Mouse (Mus musculus): ENCODE measurements around the gene Stk40.
"Not testable (repeated sequence)": the region's sequence is repeated elsewhere in the genome, so short reads cannot be mapped to it uniquely, and the experiment has no call there.

Gene Stk40

GRCm38 (mm10) chr4:126103590-126104068 is at the start of gene Stk40:
Gene Stk40 (plus strand): TSS chr4:126103957.
- in situ Hi-C loops (cut with MboI; ENCODE audit: low sequenced_read_pairs) = no loop called here

- in situ Hi-C loops (cut with MboI; ENCODE audit: low sequenced_read_pairs) = no loop called here
Observed at GRCm38 (mm10) chr4:126057207-126058133, 46.3 kb upstream of the Stk40 start.

- in situ Hi-C loops (cut with MboI; ENCODE audit: low sequenced_read_pairs) = no loop called here
Observed at GRCm38 (mm10) chr4:126058134-126058996, 45.4 kb upstream of the Stk40 start, which contains the start of gene Oscp1. Gene Oscp1 (plus strand): TSS chr4:126058565.

GRCm38 (mm10) chr4:126058997-126059362 is 44.8 kb upstream of the Stk40 start:
- in situ Hi-C loops (cut with MboI; ENCODE audit: low sequenced_read_pairs) = no loop called here

- in situ Hi-C loops (cut with MboI; ENCODE audit: low sequenced_read_pairs) = no loop called here
Observed at GRCm38 (mm10) chr4:126062856-126063255, 40.9 kb upstream of the Stk40 start.

- in situ Hi-C loops (cut with MboI; ENCODE audit: low sequenced_read_pairs) = no loop called here
Observed at GRCm38 (mm10) chr4:126065241-126065640, 38.5 kb upstream of the Stk40 start.

GRCm38 (mm10) chr4:126067401-126068077 is 36.2 kb upstream of the Stk40 start:
- in situ Hi-C loops (cut with MboI; ENCODE audit: low sequenced_read_pairs) = no loop called here

GRCm38 (mm10) chr4:126068842-126069241 is 34.9 kb upstream of the Stk40 start:
- in situ Hi-C loops (cut with MboI; ENCODE audit: low sequenced_read_pairs) = no loop called here

GRCm38 (mm10) chr4:126077833-126078232 is 25.9 kb upstream of the Stk40 start:
- in situ Hi-C loops (cut with MboI; ENCODE audit: low sequenced_read_pairs) = no loop called here

- in situ Hi-C loops (cut with MboI; ENCODE audit: low sequenced_read_pairs) = no loop called here
Observed at GRCm38 (mm10) chr4:126079266-126079665, 24.5 kb upstream of the Stk40 start.

GRCm38 (mm10) chr4:126081601-126082000 is 22.2 kb upstream of the Stk40 start:
- in situ Hi-C loops (cut with MboI; ENCODE audit: low sequenced_read_pairs) = no loop called here

GRCm38 (mm10) chr4:126083021-126083420 is 20.7 kb upstream of the Stk40 start:
- in situ Hi-C loops (cut with MboI; ENCODE audit: low sequenced_read_pairs) = no loop called here

- in situ Hi-C loops (cut with MboI; ENCODE audit: low sequenced_read_pairs) = no loop called here
Observed at GRCm38 (mm10) chr4:126084382-126084781, 19.4 kb upstream of the Stk40 start.

- in situ Hi-C loops (cut with MboI; ENCODE audit: low sequenced_read_pairs) = no loop called here
Observed at GRCm38 (mm10) chr4:126085996-126086576, 17.7 kb upstream of the Stk40 start.

GRCm38 (mm10) chr4:126090101-126090847 is 13.5 kb upstream of the Stk40 start:
- in situ Hi-C loops (cut with MboI; ENCODE audit: low sequenced_read_pairs) = no loop called here

GRCm38 (mm10) chr4:126090848-126091124 is 13.0 kb upstream of the Stk40 start:
- in situ Hi-C loops (cut with MboI; ENCODE audit: low sequenced_read_pairs) = no loop called here

- in situ Hi-C loops (cut with MboI; ENCODE audit: low sequenced_read_pairs) = no loop called here
Observed at GRCm38 (mm10) chr4:126091873-126092272, 11.9 kb upstream of the Stk40 start.

- in situ Hi-C loops (cut with MboI; ENCODE audit: low sequenced_read_pairs) = not testable (repeated sequence)
Observed at GRCm38 (mm10) chr4:126095622-126096430, 7.9 kb upstream of the Stk40 start.

- in situ Hi-C loops (cut with MboI; ENCODE audit: low sequenced_read_pairs) = no loop called here
Observed at GRCm38 (mm10) chr4:126096464-126097111, 7.2 kb upstream of the Stk40 start, which contains the start of gene Lsm10. Gene Lsm10 (plus strand): TSS chr4:126096623.
